7 mouse cellular contexts compared by ENCODE assay signal in genomic region chr13:37482589-37482988, GRCm38 (mm10).
A peak's percentile ranks its signal among the peaks of the same experiment; 100 is the strongest.
DNase-seq lines count a peak whose midpoint lies in the region; ATAC-seq lines count a peak whose summit lies in the region.

No protein-coding gene starts in this region.

- H3K9ac ChIP-seq in forebrain, embryonic 16.5 days (replicated peaks; ENCODE audit: low read depth, low read length): no peak overlapping the region

- ATAC-seq in forebrain, embryonic 16.5 days: peak; percentile 65
- peak; percentile 67 for ATAC-seq in megakaryocyte, adult 5-6 weeks (ENCODE audit: poor library complexity, severe bottlenecking)

- peaks cover 22% of the 10 kb centered on the region for H3K4me1 ChIP-seq in forebrain, embryonic 16.5 days (replicated peaks; ENCODE audit: control insufficient read depth, insufficient read depth, low read length)
- H3K4me1 ChIP-seq in hindbrain, embryonic 10.5 days (replicated peaks): peaks cover 36% of the 10 kb centered on the region

- no peak overlapping the region for H3K4me3 ChIP-seq in forebrain, embryonic 16.5 days (replicated peaks; ENCODE audit: low read length)
- peak overlapping the region; percentile 34 for H3K4me3 ChIP-seq in hindbrain, embryonic 10.5 days

- 23% methylated on average over 10 of the region's 10 CpGs for WGBS in forebrain, embryonic 16.5 days
- 15% methylated on average over 10 of the region's 10 CpGs for WGBS in hindbrain, embryonic 10.5 days

- no peaks in the 10 kb centered on the region for H3K27me3 ChIP-seq in forebrain, embryonic 16.5 days (replicated peaks; ENCODE audit: control insufficient read depth, insufficient read depth, low read length)
- H3K27me3 ChIP-seq in hindbrain, embryonic 10.5 days (ENCODE audit: insufficient read depth, poor library complexity, severe bottlenecking): peaks cover 18% of the 10 kb centered on the region

- H3K27ac ChIP-seq in forebrain, embryonic 16.5 days (ENCODE audit: low read length): no peak overlapping the region
- H3K27ac ChIP-seq in hindbrain, embryonic 10.5 days: peak overlapping the region; percentile 90

- H3K9me3 ChIP-seq in forebrain, embryonic 16.5 days (ENCODE audit: control insufficient read depth, low read length): no peaks in the 10 kb centered on the region
- H3K9me3 ChIP-seq in hindbrain, embryonic 10.5 days: no peaks in the 10 kb centered on the region

- peak; percentile 47 for DNase-seq in NIH3T3 (ENCODE audit: low read depth)
- peak; percentile 72 for DNase-seq in brain, adult 2 months (ENCODE audit: low read depth, low spot score)
- DNase-seq in hindbrain, embryonic 10.5 days (ENCODE audit: low spot score): peak; percentile 69
- peak; percentile 59 to 70 for DNase-seq in layer of hippocampus, postnatal 14 days (ENCODE audit: low spot score in 2 of 2)
- DNase-seq in spleen, postnatal 4 days (ENCODE audit: low spot score in 2 of 2): peak; percentile 42 to 68

- H3K36me3 ChIP-seq in forebrain, embryonic 16.5 days (ENCODE audit: control insufficient read depth, insufficient read depth): no peaks in the 10 kb centered on the region
- no peaks in the 10 kb centered on the region for H3K36me3 ChIP-seq in hindbrain, embryonic 10.5 days

- H3K4me2 ChIP-seq in forebrain, embryonic 16.5 days (ENCODE audit: low read length): no peak overlapping the region
